Comparison of ENCODE assay signal across 18 mouse cellular contexts in the genomic region with DNA sequence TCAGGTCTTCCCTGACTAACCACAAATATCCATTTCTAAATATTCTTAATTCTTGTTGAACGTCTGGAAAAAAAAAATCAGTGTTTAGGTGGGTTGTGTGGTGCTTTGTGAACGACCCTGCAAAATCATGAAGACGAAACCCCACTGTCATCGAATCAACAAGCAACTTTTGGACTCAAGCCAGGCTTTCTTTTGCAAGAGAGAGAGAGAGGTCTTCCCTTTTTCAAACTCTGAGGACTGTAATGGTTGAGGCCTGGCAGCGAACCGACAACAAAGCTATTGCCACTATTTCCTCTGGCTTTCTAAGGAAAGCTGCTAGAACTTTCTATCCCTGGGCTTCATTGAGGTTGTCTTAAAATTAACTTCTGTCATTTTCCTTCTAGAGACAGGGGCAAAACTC. TPM values are rescaled to one million over a fixed set of nuclear protein-coding genes. Genes with fewer than 3 reads are reported as not detected.
DNase-seq lines count a peak whose midpoint lies in the region; ATAC-seq and TF ChIP-seq lines count a peak whose summit lies in the region.
"Had no signal": no experiment of that assay in that cellular context is flagged by ENCODE, and none has a peak within 500 bp of the region (broad histone marks: within the 10 kb centered on the region; RNA-seq: fewer than 3 reads in every experiment).

No protein-coding gene starts in this region.

- 0 out of 2 replicates have a peak overlapping the region, but pooled peaks have one; percentile 9 for H3K27ac ChIP-seq in intestine, embryonic 15.5 days
- H3K27ac ChIP-seq in intestine, embryonic 16.5 days (ENCODE audit: low read length), result no peak overlapping the region
- H3K27ac ChIP-seq in bone marrow macrophage, adult 2 months (ENCODE audit: insufficient read depth, low read depth, low read length), result peak overlapping the region; percentile 93
- no peak overlapping the region for H3K27ac ChIP-seq in stomach, postnatal 0 days (replicated peaks)
- H3K27ac ChIP-seq: embryonic facial prominence, embryonic 13.5 days; heart, adult 2 months; hindbrain, embryonic 13.5 days; neural tube, embryonic 15.5 days had no signal

- WGBS in intestine, embryonic 15.5 days, result 63% methylated on average over 6 of the region's 6 CpGs
- 64% methylated on average over 6 of the region's 6 CpGs for WGBS in intestine, embryonic 16.5 days
- WGBS in stomach, postnatal 0 days, result 57% methylated on average over 6 of the region's 6 CpGs

- no peak overlapping the region for H3K4me2 ChIP-seq in intestine, embryonic 15.5 days (replicated peaks)
- H3K4me2 ChIP-seq in intestine, embryonic 16.5 days (ENCODE audit: low read depth, low read length), result no peak overlapping the region
- no peak overlapping the region for H3K4me2 ChIP-seq in stomach, postnatal 0 days (replicated peaks; ENCODE audit: low read depth)
- H3K4me2 ChIP-seq: embryonic facial prominence, embryonic 13.5 days; hindbrain, embryonic 13.5 days; liver, embryonic 15.5 days; midbrain, embryonic 11.5 days; neural tube, embryonic 15.5 days had no signal

- no peak overlapping the region for H3K9ac ChIP-seq in intestine, embryonic 15.5 days
- no peak overlapping the region for H3K9ac ChIP-seq in intestine, embryonic 16.5 days (ENCODE audit: low read depth, low read length)
- H3K9ac ChIP-seq in stomach, postnatal 0 days (ENCODE audit: low read length), result no peak overlapping the region
- H3K9ac ChIP-seq: embryonic facial prominence, embryonic 13.5 days; hindbrain, embryonic 13.5 days; liver, embryonic 15.5 days; neural tube, embryonic 15.5 days had no signal

- no peak overlapping the region for H3K4me3 ChIP-seq in intestine, embryonic 15.5 days (replicated peaks)
- no peak overlapping the region for H3K4me3 ChIP-seq in intestine, embryonic 16.5 days (ENCODE audit: low read length)
- peak overlapping the region; percentile 83 for H3K4me3 ChIP-seq in bone marrow macrophage, adult 2 months (ENCODE audit: insufficient read depth, low read length)
- no peak overlapping the region for H3K4me3 ChIP-seq in stomach, postnatal 0 days (ENCODE audit: low read depth, low read length)
- H3K4me3 ChIP-seq: embryonic facial prominence, embryonic 13.5 days; heart, adult 2 months; hindbrain, embryonic 13.5 days; liver, embryonic 15.5 days; neural tube, embryonic 15.5 days had no signal

- no peaks in the 10 kb centered on the region; the same call in 1 of the 2 replicates for H3K4me1 ChIP-seq in intestine, embryonic 15.5 days (replicated peaks)
- H3K4me1 ChIP-seq in intestine, embryonic 16.5 days (ENCODE audit: control insufficient read depth, insufficient read depth, low read length), result no peaks in the 10 kb centered on the region; the same call in 1 of the 2 replicates
- H3K4me1 ChIP-seq in bone marrow macrophage, adult 2 months (ENCODE audit: control insufficient read depth, insufficient read depth, low read length), result peaks cover 25% of the 10 kb centered on the region
- H3K4me1 ChIP-seq in stomach, postnatal 0 days (replicated peaks; ENCODE audit: control insufficient read depth, insufficient read depth), result no peaks in the 10 kb centered on the region
- H3K4me1 ChIP-seq: embryonic facial prominence, embryonic 13.5 days; hindbrain, embryonic 13.5 days; liver, embryonic 15.5 days; neural tube, embryonic 15.5 days had no signal

- H3K27me3 ChIP-seq in intestine, embryonic 15.5 days (replicated peaks), result no peaks in the 10 kb centered on the region
- no peaks in the 10 kb centered on the region for H3K27me3 ChIP-seq in intestine, embryonic 16.5 days (replicated peaks; ENCODE audit: control insufficient read depth, insufficient read depth, low read length)
- H3K27me3 ChIP-seq in stomach, postnatal 0 days (ENCODE audit: control insufficient read depth, insufficient read depth, low read length), result no peaks in the 10 kb centered on the region
- H3K27me3 ChIP-seq: embryonic facial prominence, embryonic 13.5 days; hindbrain, embryonic 13.5 days; liver, embryonic 15.5 days; neural tube, embryonic 15.5 days had no signal

- H3K36me3 ChIP-seq in intestine, embryonic 15.5 days, result no peaks in the 10 kb centered on the region
- no peaks in the 10 kb centered on the region for H3K36me3 ChIP-seq in intestine, embryonic 16.5 days (ENCODE audit: control insufficient read depth, insufficient read depth, low read length)
- H3K36me3 ChIP-seq in stomach, postnatal 0 days (ENCODE audit: control insufficient read depth, insufficient read depth, low read length), result no peaks in the 10 kb centered on the region
- H3K36me3 ChIP-seq: embryonic facial prominence, embryonic 13.5 days; hindbrain, embryonic 13.5 days; liver, embryonic 15.5 days; neural tube, embryonic 15.5 days had no signal

- TF ChIP-seq CTCF in bone marrow macrophage, adult 2 months (IDR thresholded peaks at IDR 0.05; ENCODE audit: low read depth, low read length), result no peak
- TF ChIP-seq CTCF in stomach, postnatal 0 days (IDR thresholded peaks at IDR 0.05; ENCODE audit: low read depth), result no peak

- no peak for ATAC-seq in intestine, embryonic 15.5 days
- ATAC-seq in intestine, embryonic 16.5 days, result no peak
- ATAC-seq in megakaryocyte, adult 5-6 weeks (ENCODE audit: poor library complexity, severe bottlenecking), result peak; percentile 69
- no peak for ATAC-seq in stomach, postnatal 0 days (ENCODE audit: low FRiP score, low TSS enrichment)
- ATAC-seq: intestine, postnatal 0 days had no signal

- no peak for TF ChIP-seq EP300 in stomach, postnatal 0 days (optimal IDR thresholded peaks at IDR 0.05)

- H3K9me3 ChIP-seq in intestine, embryonic 15.5 days, result no peaks in the 10 kb centered on the region
- no peaks in the 10 kb centered on the region for H3K9me3 ChIP-seq in intestine, embryonic 16.5 days (ENCODE audit: control insufficient read depth, low read length)
- no peaks in the 10 kb centered on the region for H3K9me3 ChIP-seq in stomach, postnatal 0 days (ENCODE audit: control insufficient read depth, low read length)
- H3K9me3 ChIP-seq: embryonic facial prominence, embryonic 13.5 days; hindbrain, embryonic 13.5 days; liver, embryonic 15.5 days; neural tube, embryonic 15.5 days had no signal

- DNase-seq in lung, postnatal 36 days, result peak; percentile 56
- no peak for DNase-seq in lung, postnatal 4 days
- no peak for DNase-seq in stomach, postnatal 0 days (ENCODE audit: low spot score)
- DNase-seq: cerebellum, adult 18-20 months; heart, adult 2 months; left cerebral cortex, postnatal 4 days; right cerebral cortex, postnatal 25 days had no signal

- TF ChIP-seq POLR2A in bone marrow macrophage, adult 2 months (IDR thresholded peaks at IDR 0.05; ENCODE audit: borderline replicate concordance, low read depth, low read length), result no peak

RNA-seq across cellular contexts. Expression of gene Mrc1, which starts 0.7 kb away (rescaled TPM):
- polyA plus RNA-seq in intestine, embryonic 15.5 days (2015; fragmentation: Nextera tagmentation; extraction: Ambion mirVana), result 6.5 and 7.0 TPM in 2 replicates
- 4.6 and 5.1 TPM in 2 replicates for polyA plus RNA-seq in intestine, embryonic 16.5 days (2015; fragmentation: Nextera tagmentation; extraction: Ambion mirVana)
- polyA plus RNA-seq in bone marrow macrophage, adult 2 months (2012; ENCODE audit: insufficient read depth, insufficient read length, missing spikeins), result 471 and 498 TPM in 2 replicates
- 5.9 and 8.7 TPM in 2 replicates for total RNA-seq in megakaryocyte, adult 5-6 weeks (2015)
- 10.3 and 11.3 TPM in 2 replicates for total RNA-seq in megakaryocyte, adult 5-6 weeks (2017)
- 9.9 TPM in 2 replicates for polyA plus RNA-seq in stomach, postnatal 0 days (2015; fragmentation: Nextera tagmentation; extraction: Ambion mirVana)

RNA-seq across cellular contexts. Expression of gene Tmem236, which starts 54.2 kb away (rescaled TPM):
- 15.4 and 18.5 TPM in 2 replicates for polyA plus RNA-seq in intestine, embryonic 15.5 days (2015; fragmentation: Nextera tagmentation; extraction: Ambion mirVana)
- 28.5 and 32.5 TPM in 2 replicates for polyA plus RNA-seq in intestine, embryonic 16.5 days (2015; fragmentation: Nextera tagmentation; extraction: Ambion mirVana)
- polyA plus RNA-seq in bone marrow macrophage, adult 2 months (2012; ENCODE audit: insufficient read depth, insufficient read length, missing spikeins), result 0.36 TPM in 1 of 2 replicates, not detected in the other
- 0.11 and 1.0 TPM in 2 replicates for total RNA-seq in megakaryocyte, adult 5-6 weeks (2015)
- total RNA-seq in megakaryocyte, adult 5-6 weeks (2017), result 0.37 and 0.59 TPM in 2 replicates
- polyA plus RNA-seq in stomach, postnatal 0 days (2015; fragmentation: Nextera tagmentation; extraction: Ambion mirVana), result 0.08 and 0.12 TPM in 2 replicates
- total RNA-seq: ES-E14 had no signal
- polyA plus RNA-seq: heart, adult 2 months had no signal

Comparison
In these comparisons a context has a peak if more than half of its experiments do, and no peak if none do; other contexts are left out.
1. H3K27ac ChIP-seq: peak in intestine, embryonic 15.5 days (single experiment) and bone marrow macrophage, adult 2 months (single experiment); none in intestine, embryonic 16.5 days (single experiment) and stomach, postnatal 0 days (single experiment).
2. RNA of gene Mrc1, which starts 0.7 kb away (polyA plus RNA-seq): 471 to 498 TPM in bone marrow macrophage, adult 2 months; 9.9 TPM in stomach, postnatal 0 days, 6.5 to 7.0 TPM in intestine, embryonic 15.5 days and 4.6 to 5.1 TPM in intestine, embryonic 16.5 days; every median in the first group is over 10 times any median in the second.
3. RNA of gene Tmem236, which starts 54.2 kb away (polyA plus RNA-seq): 28.5 to 32.5 TPM in intestine, embryonic 16.5 days and 15.4 to 18.5 TPM in intestine, embryonic 15.5 days; 0.36 TPM in bone marrow macrophage, adult 2 months and 0.08 to 0.12 TPM in stomach, postnatal 0 days; every median in the first group is over 10 times any median in the second.